Mouse (Mus musculus) limb, embryonic 13.5 days (tissue): ENCODE data around the gene Smyd1. TPM values are rescaled to one million over a fixed set of nuclear protein-coding genes. Genes with fewer than 3 reads are reported as not detected.

ENCODE experiments used
- ATAC-seq: fragments of 200-750 bp; cut with Nextera tagmentation; 2 replicates; pipeline ENCODE4 v1.8.0; 2017; ENCODE audit warnings: low read depth, moderate number of reproducible peaks, moderate TSS enrichment; ENCODE audit not compliant: low FRiP score
- H3K27ac ChIP-seq: fragments of 300-500 bp; sonication (generic); 2 replicates; pipeline ENCODE4 v1.5.1; 2015; ENCODE audit warnings: inconsistent platforms, mild to moderate bottlenecking, moderate library complexity
- H3K27me3 ChIP-seq: fragments of 300-500 bp; sonication (generic); 2 replicates; pipeline ENCODE4 v1.6.1; 2015; ENCODE audit warnings: mild to moderate bottlenecking, inconsistent platforms
- H3K36me3 ChIP-seq: fragments of 300-500 bp; sonication (generic); 2 replicates; pipeline ENCODE4 v1.6.1; 2015; ENCODE audit warnings: inconsistent platforms, mild to moderate bottlenecking, moderate library complexity
- H3K4me1 ChIP-seq: fragments of 300-500 bp; sonication (generic); 2 replicates; pipeline ENCODE4 v1.6.1; 2015; ENCODE audit warnings: inconsistent platforms
- H3K4me2 ChIP-seq: fragments of 300-500 bp; sonication (generic); replicated peaks from 2 replicates; pipeline ENCODE4 v1.6.1; 2015; ENCODE audit warnings: inconsistent platforms, mild to moderate bottlenecking, moderate library complexity
- H3K4me3 ChIP-seq: fragments of 300-500 bp; sonication (generic); 2 replicates; pipeline ENCODE4 v1.5.1; 2015; ENCODE audit warnings: moderate library complexity, mild to moderate bottlenecking, inconsistent platforms
- H3K9ac ChIP-seq: fragments of 300-500 bp; sonication (generic); 2 replicates; pipeline ENCODE4 v1.6.1; 2015; ENCODE audit warnings: mild to moderate bottlenecking, inconsistent platforms
- H3K9me3 ChIP-seq: fragments of 300-500 bp; sonication (generic); 2 replicates; pipeline ENCODE4 v1.6.1; 2016; ENCODE audit warnings: inconsistent platforms
- WGBS: fragments of 180-500 bp; shearing (Covaris S2); methylation state at CpG from one replicate; pipeline ENCODE4 v1.1.7; 2015; 5-methylcytosine and 5-hydroxymethylcytosine counted together
- polyA plus RNA-seq: library from polyadenylated mRNA; unstranded; fragments of >200 nt; fragmentation: Nextera tagmentation; extraction: Ambion mirVana; gene quantifications from 2 replicates; pipeline ENCODE4 v1.2.1, GENCODE M21; 2015

The Smyd1 gene
- polyA plus RNA-seq, 1 experiment from 2014 or later = 11.7 TPM

GRCm38 (mm10) chr6:71226544-71226943, 95.5 kb downstream of the Smyd1 start:
- WGBS = 39% methylated on average over 6 of the region's 6 CpGs
- H3K27ac ChIP-seq = no peak overlapping the region
- no peak overlapping the region for H3K9ac ChIP-seq
- no peaks in the 10 kb centered on the region for H3K36me3 ChIP-seq
- peaks cover 26% of the 10 kb centered on the region for H3K4me1 ChIP-seq
- no peak for ATAC-seq
- H3K9me3 ChIP-seq = no peaks in the 10 kb centered on the region
- H3K27me3 ChIP-seq = no peaks in the 10 kb centered on the region
- no peak overlapping the region for H3K4me2 ChIP-seq
- no peak overlapping the region for H3K4me3 ChIP-seq

GRCm38 (mm10) chr6:71224184-71224943, 97.7 kb downstream of the Smyd1 start:
- Histone ChIP-seq H3K27me3 (no peaks in the 10 kb centered on the region), H3K9ac (no peak overlapping the region), H3K4me1 (peaks cover 26% of the 10 kb centered on the region), H3K4me3 (no peak overlapping the region), H3K36me3 (no peaks in the 10 kb centered on the region), H3K27ac (no peak overlapping the region), H3K9me3 (no peaks in the 10 kb centered on the region), H3K4me2 (no peak overlapping the region)
- 79% methylated on average over 3 of the region's 3 CpGs for WGBS
- no peak for ATAC-seq

DNA sequence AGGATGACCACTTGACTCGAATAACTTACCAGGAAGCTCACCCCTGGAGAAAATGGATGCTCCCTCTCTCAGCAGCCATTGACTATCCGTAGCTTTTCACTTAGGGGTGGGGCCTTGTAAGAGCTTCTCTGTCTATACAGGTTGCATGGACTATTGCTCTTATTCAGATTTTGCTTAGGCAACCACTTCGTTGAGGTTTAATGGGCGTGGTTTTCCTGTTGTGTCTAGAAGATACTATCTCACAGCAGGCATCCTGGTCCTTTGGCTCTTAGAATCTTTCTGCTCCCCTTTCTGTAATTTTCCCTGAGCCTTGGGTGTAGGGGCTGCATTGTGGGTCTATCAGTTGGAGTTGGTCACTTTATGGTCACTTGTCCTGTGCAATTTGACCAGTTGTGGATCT, 100.5 kb downstream of the Smyd1 start:
- Histone ChIP-seq H3K4me2 (no peak overlapping the region), H3K4me1 (peaks cover 15% of the 10 kb centered on the region), H3K4me3 (no peak overlapping the region), H3K36me3 (no peaks in the 10 kb centered on the region), H3K9me3 (no peaks in the 10 kb centered on the region), H3K9ac (no peak overlapping the region), H3K27ac (no peak overlapping the region), H3K27me3 (no peaks in the 10 kb centered on the region)
- WGBS = 82% methylated on average over 4 of the region's 4 CpGs
- no peak for ATAC-seq

DNA sequence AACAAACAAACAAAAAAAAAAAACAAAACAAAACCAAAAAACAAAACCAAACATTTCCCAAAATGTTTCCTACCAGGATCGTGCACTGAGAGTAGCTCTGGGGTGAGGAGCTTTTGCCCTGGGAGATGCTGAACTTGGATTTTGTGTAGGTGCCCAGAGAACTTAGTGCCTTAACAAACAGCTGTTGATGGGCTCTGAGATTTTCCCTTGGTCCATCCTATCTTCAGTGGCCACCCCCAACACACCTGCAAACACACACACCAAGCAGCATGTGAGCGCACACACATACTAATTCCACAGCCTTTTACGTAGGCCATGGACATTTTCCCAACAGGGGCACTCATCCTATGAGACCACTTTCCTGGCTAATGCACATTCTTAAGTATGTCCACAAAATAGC, 109.6 kb downstream of the Smyd1 start:
- no peak overlapping the region for H3K4me2 ChIP-seq
- 92% methylated on average over 3 of the region's 3 CpGs for WGBS
- H3K9ac ChIP-seq = no peak overlapping the region
- no peak for ATAC-seq
- H3K9me3 ChIP-seq = 0 out of 2 replicates have a peak, but pooled peaks cover 5% of the 10 kb centered on the region
- no peaks in the 10 kb centered on the region for H3K36me3 ChIP-seq
- no peaks in the 10 kb centered on the region for H3K4me1 ChIP-seq
- H3K27me3 ChIP-seq = no peaks in the 10 kb centered on the region
- no peak overlapping the region for H3K4me3 ChIP-seq
- no peak overlapping the region for H3K27ac ChIP-seq

GRCm38 (mm10) chr6:71211917-71212316, 110.1 kb downstream of the Smyd1 start:
- Histone ChIP-seq H3K9ac (no peak overlapping the region), H3K27ac (no peak overlapping the region), H3K9me3 (0 out of 2 replicates have a peak, but pooled peaks cover 5% of the 10 kb centered on the region), H3K4me3 (no peak overlapping the region), H3K27me3 (no peaks in the 10 kb centered on the region), H3K36me3 (no peaks in the 10 kb centered on the region), H3K4me2 (no peak overlapping the region), H3K4me1 (no peaks in the 10 kb centered on the region)
- 78% methylated on average over 7 of the region's 7 CpGs for WGBS
- no peak for ATAC-seq

DNA sequence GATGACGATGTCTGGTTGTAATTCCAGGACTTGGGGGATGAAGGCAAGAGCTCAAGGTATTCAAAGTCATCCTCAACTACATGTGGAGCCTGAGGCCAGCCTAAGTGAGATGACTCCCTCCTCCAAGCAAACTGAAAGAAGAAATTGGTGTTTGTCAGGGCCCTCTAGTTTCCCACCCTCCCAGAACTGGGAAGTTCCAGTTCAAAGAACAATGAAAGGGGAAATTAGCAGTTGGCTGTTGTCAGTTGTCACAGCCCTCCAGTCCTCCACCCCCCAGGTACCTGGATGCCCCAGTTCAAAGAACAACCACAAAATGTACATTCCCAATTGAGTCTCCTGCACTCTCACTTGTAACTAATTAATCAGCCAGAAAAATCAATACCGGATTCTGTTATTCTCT, 113.3 kb downstream of the Smyd1 start:
- H3K9ac ChIP-seq = no peak overlapping the region
- H3K27me3 ChIP-seq = no peaks in the 10 kb centered on the region
- no peak overlapping the region for H3K27ac ChIP-seq
- WGBS = 73% methylated on average over 2 of the region's 2 CpGs
- 0 out of 2 replicates have a peak, but pooled peaks cover 5% of the 10 kb centered on the region for H3K9me3 ChIP-seq
- H3K4me1 ChIP-seq = no peaks in the 10 kb centered on the region
- ATAC-seq = no peak
- no peak overlapping the region for H3K4me2 ChIP-seq
- H3K36me3 ChIP-seq = no peaks in the 10 kb centered on the region
- H3K4me3 ChIP-seq = no peak overlapping the region

GRCm38 (mm10) chr6:71204166-71204565, 117.9 kb downstream of the Smyd1 start:
- no peak for ATAC-seq
- H3K9ac ChIP-seq = no peak overlapping the region
- no peak overlapping the region for H3K4me2 ChIP-seq
- 75% methylated on average over 8 of the region's 8 CpGs for WGBS
- no peaks in the 10 kb centered on the region for H3K27me3 ChIP-seq
- H3K4me1 ChIP-seq = peaks cover 3% of the 10 kb centered on the region; the same call in 1 of the 2 replicates
- H3K4me3 ChIP-seq = no peak overlapping the region
- H3K27ac ChIP-seq = no peak overlapping the region
- H3K9me3 ChIP-seq = no peaks in the 10 kb centered on the region
- no peaks in the 10 kb centered on the region for H3K36me3 ChIP-seq

DNA sequence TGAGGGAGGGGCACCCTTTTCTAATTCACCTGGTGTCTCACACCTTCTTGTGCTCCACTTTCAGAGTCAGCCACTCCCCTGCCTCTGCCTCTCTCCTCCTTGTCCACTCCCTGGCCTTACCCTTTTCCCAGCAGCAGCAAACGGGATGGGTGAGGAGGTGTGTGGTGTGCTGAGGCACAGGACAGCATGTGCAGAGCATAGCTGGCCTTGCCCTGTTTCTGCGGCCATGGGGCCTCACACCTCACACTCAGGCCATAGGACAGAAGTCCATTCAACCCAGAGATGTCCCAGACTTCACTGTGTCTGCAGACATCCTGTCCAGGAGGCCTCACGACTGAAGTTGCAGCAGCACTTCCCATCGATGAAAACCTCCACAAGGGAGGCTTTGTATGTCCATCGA, 118.4 kb downstream of the Smyd1 start:
- 74% methylated on average over 5 of the region's 5 CpGs for WGBS
- no peak overlapping the region for H3K4me2 ChIP-seq

DNA sequence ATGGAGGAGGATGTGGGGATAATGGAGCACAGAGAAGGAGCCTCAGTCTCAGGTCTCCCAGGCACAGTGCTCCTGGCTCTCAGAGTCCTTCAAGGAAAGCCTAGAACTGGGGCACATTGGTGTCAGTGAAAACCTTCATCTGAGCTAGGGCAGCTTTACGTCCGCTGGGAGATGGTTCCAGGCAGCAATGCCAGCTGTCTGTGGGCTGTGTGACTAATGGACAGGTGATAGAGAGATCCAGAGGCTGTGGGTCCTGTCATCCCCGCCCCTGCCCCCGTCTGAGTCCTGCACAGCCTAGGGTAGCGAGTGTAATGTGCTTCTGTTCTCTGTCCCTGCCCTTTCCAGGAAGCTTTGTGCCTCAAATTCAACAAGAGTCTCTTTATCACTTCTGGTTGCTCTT, 120.1 kb downstream of the Smyd1 start:
- no peaks in the 10 kb centered on the region for H3K27me3 ChIP-seq
- H3K4me3 ChIP-seq = no peak overlapping the region
- H3K9ac ChIP-seq = no peak overlapping the region
- no peak overlapping the region for H3K4me2 ChIP-seq
- 70% methylated on average over 5 of the region's 5 CpGs for WGBS
- peaks cover 3% of the 10 kb centered on the region; the same call in 1 of the 2 replicates for H3K4me1 ChIP-seq
- no peaks in the 10 kb centered on the region for H3K36me3 ChIP-seq
- no peaks in the 10 kb centered on the region for H3K9me3 ChIP-seq
- no peak overlapping the region for H3K27ac ChIP-seq
- ATAC-seq = no peak

More for the DNA sequence above, 118.4 kb downstream of the Smyd1 start:
- ATAC-seq = no peak
- H3K4me3 ChIP-seq = no peak overlapping the region
- no peaks in the 10 kb centered on the region for H3K27me3 ChIP-seq
- no peaks in the 10 kb centered on the region for H3K36me3 ChIP-seq
- no peak overlapping the region for H3K9ac ChIP-seq
- H3K4me1 ChIP-seq = peaks cover 3% of the 10 kb centered on the region; the same call in 1 of the 2 replicates
- H3K27ac ChIP-seq = no peak overlapping the region
- no peaks in the 10 kb centered on the region for H3K9me3 ChIP-seq

DNA sequence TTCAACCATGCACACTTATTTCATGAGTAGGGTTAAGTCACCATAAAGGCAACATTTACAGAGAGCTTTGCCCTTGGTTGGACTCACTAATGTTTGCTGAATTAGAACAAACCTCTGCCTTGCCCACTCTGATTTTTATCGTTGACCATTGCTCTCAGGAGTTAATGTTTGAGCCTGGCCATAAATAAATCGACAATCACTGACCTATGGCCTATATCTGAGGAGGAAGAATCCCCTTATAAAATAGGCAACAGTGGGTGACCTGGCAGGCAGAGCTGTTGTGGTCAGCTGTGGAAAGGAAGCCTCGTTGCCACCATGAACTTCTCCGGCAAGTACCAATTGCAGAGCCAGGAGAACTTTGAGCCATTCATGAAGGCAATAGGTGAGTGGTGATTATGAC, 122.4 kb downstream of the Smyd1 start, which contains the start of gene Fabp1:
TSS of gene Fabp1 (plus strand) at position 216 of the 400 bp plus-strand sequence.
- H3K4me2 ChIP-seq = no peak within 1 kb of the TSS
- no peaks in the 10 kb centered on the region for H3K36me3 ChIP-seq
- H3K4me1 ChIP-seq = peaks cover 3% of the 10 kb centered on the region; the same call in 1 of the 2 replicates
- no peak within 1 kb of the TSS for H3K9ac ChIP-seq
- ATAC-seq = no peak
- no peaks in the 10 kb centered on the region for H3K27me3 ChIP-seq
- no peak within 1 kb of the TSS for H3K4me3 ChIP-seq
- 80% methylated on average over 4 of the region's 4 CpGs for WGBS
- no peak within 1 kb of the TSS for H3K27ac ChIP-seq
- H3K9me3 ChIP-seq = no peaks in the 10 kb centered on the region

DNA sequence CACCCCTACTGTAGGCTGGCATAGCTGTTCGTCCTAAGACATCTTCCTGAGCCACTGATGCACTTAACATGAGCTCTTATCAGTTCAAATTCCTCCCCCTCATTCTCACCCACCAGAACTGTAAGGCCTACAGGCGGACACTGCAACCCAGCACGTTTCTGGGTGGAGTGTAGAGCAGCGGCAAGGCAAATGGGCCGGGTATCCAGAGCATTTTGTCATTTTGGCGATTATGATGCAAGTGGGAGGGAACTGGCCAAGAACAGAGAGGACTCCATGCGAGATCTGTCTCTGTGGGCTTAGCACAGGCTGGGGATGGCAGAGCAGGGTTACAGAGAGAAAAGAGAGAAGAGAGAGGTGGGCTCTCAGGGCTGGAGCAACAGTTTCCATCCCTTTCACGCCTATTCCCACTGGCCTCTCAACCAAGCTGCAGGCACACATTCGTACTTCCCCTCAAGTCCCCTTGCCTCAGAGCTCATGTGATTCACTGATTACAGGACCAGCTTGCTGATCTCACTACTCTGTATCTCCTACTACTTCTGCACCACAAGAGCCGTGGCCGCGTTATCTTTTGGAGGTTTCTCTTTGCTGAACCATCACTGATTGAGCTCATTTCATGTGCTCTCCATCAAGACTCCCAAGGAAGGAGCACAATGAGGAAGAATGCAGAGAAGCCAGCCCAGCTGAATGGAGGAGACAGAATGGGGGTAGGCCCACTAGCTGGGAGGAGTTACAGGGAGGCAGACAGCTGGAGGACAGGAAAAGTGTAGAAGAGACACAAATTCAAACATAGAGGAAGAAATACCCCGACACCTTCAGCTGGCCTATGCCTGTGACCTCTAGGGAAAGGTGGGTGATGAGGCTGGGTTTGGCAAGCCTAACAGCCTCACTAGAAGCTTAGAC, 124.1 kb downstream of the Smyd1 start:
- Histone ChIP-seq H3K36me3 (no peaks in the 10 kb centered on the region), H3K27ac (no peak overlapping the region), H3K9me3 (no peaks in the 10 kb centered on the region), H3K4me3 (no peak overlapping the region), H3K4me2 (no peak overlapping the region), H3K27me3 (no peaks in the 10 kb centered on the region), H3K4me1 (peaks cover 3% of the 10 kb centered on the region; the same call in 1 of the 2 replicates), H3K9ac (no peak overlapping the region)
- WGBS = 83% methylated on average over 13 of the region's 13 CpGs
- no peak for ATAC-seq

GRCm38 (mm10) chr6:71196107-71196506, 125.9 kb downstream of the Smyd1 start:
- Histone ChIP-seq H3K9ac (no peak overlapping the region), H3K4me2 (no peak overlapping the region), H3K27me3 (no peaks in the 10 kb centered on the region), H3K4me1 (no peaks in the 10 kb centered on the region), H3K9me3 (no peaks in the 10 kb centered on the region), H3K36me3 (no peaks in the 10 kb centered on the region), H3K4me3 (no peak overlapping the region), H3K27ac (no peak overlapping the region)
- ATAC-seq = no peak
